Comparison of ENCODE assay signal across 8 mouse cellular contexts in genomic region chr15:79683707-79684465, GRCm38 (mm10). TPM values are rescaled to one million over a fixed set of nuclear protein-coding genes. Genes with fewer than 3 reads are reported as not detected.
A peak's percentile ranks its signal among the peaks of the same experiment; 100 is the strongest.
DNase-seq lines count a peak whose midpoint lies in the region; ATAC-seq and TF ChIP-seq lines count a peak whose summit lies in the region.

No protein-coding gene starts in this region.

- peak overlapping the region; percentile 70 for H3K4me2 ChIP-seq in CH12.LX (ENCODE audit: insufficient read depth, low read depth, poor library complexity, severe bottlenecking)
- peak overlapping the region; percentile 67 for H3K4me2 ChIP-seq in limb, embryonic 15.5 days

- H3K9me3 ChIP-seq in CH12.LX (replicated peaks; ENCODE audit: low read length): no peaks in the 10 kb centered on the region
- H3K9me3 ChIP-seq in limb, embryonic 15.5 days: no peaks in the 10 kb centered on the region

- peaks cover 6% of the 10 kb centered on the region for H3K79me2 ChIP-seq in heart, adult 2 months (replicated peaks; ENCODE audit: control insufficient read depth, insufficient read depth, low read length)
- peaks cover 73% of the 10 kb centered on the region for H3K79me2 ChIP-seq in CH12.LX (replicated peaks; ENCODE audit: control insufficient read depth, extremely low read depth, insufficient read depth, poor library complexity, severe bottlenecking)

- intact Hi-C loops in heart, adult 2 months (cut with DNase I): no loop called here
- intact Hi-C loops in heart, postnatal 10 days (cut with DNase I): loop anchor here (2.0 kb wide), 1 partner anchor 13 kb away; the partner anchor contains the start of gene Tomm22

- peaks cover 3% of the 10 kb centered on the region for H3K36me3 ChIP-seq in heart, adult 2 months (ENCODE audit: control insufficient read depth, insufficient read depth, low read length)
- peaks cover 0 to 34% of the 10 kb centered on the region in 2 experiments for H3K36me3 ChIP-seq in CH12.LX (replicated peaks in 1 of 2; ENCODE audit: control insufficient read depth in 1 of 2, insufficient read depth in 1 of 2, low read length in 1 of 2)
- peaks cover 6% of the 10 kb centered on the region; the same call in 1 of the 2 replicates for H3K36me3 ChIP-seq in limb, embryonic 15.5 days

- TF ChIP-seq EP300 in heart, adult 2 months (IDR thresholded peaks at IDR 0.05; ENCODE audit: insufficient read depth, low read depth, low read length): no peak
- no peak for TF ChIP-seq EP300 in CH12.LX (IDR thresholded peaks at IDR 0.05; ENCODE audit: low read length)

- peaks cover 21% of the 10 kb centered on the region for H3K4me1 ChIP-seq in heart, adult 2 months (ENCODE audit: control insufficient read depth, insufficient read depth, low read length)
- peaks cover 10 to 64% of the 10 kb centered on the region in 2 experiments for H3K4me1 ChIP-seq in CH12.LX (ENCODE audit: control insufficient read depth in 1 of 2, insufficient read depth in 2 of 2)
- H3K4me1 ChIP-seq in embryonic fibroblast, embryonic 13.5 days (ENCODE audit: control insufficient read depth, insufficient read depth, low read length): peaks cover 6% of the 10 kb centered on the region; the same call in 1 of the 2 replicates
- peaks cover 55% of the 10 kb centered on the region for H3K4me1 ChIP-seq in limb, embryonic 15.5 days

- ATAC-seq in limb, embryonic 15.5 days (ENCODE audit: insufficient number of reproducible peaks, low FRiP score, low TSS enrichment, low read depth): no peak
- ATAC-seq in erythroid progenitor cell, adult 5-6 weeks (replicated peaks; ENCODE audit: low FRiP score, poor library complexity, severe bottlenecking): no peak

- TF ChIP-seq CTCF in heart, adult 2 months (IDR thresholded peaks at IDR 0.05): no peak
- TF ChIP-seq CTCF in CH12.LX (conservative IDR thresholded peaks at IDR 0.05 in 1 of 2, IDR thresholded peaks at IDR 0.05 in 1 of 2; ENCODE audit: low read depth in 2 of 2, low read length in 2 of 2): no peak
- TF ChIP-seq CTCF in embryonic fibroblast, embryonic 13.5 days (IDR thresholded peaks at IDR 0.05; ENCODE audit: borderline replicate concordance, insufficient read depth, low read length): no peak

- peak overlapping the region; percentile 41 for H3K27ac ChIP-seq in heart, adult 2 months
- H3K27ac ChIP-seq in CH12.LX (ENCODE audit: insufficient read depth, low read depth): no peak overlapping the region
- peak overlapping the region; percentile 55 for H3K27ac ChIP-seq in embryonic fibroblast, embryonic 13.5 days (ENCODE audit: insufficient read depth, low read length)
- no peak overlapping the region for H3K27ac ChIP-seq in limb, embryonic 15.5 days

- 20% methylated on average over 19 of the region's 19 CpGs for WGBS in heart, adult 2 months
- WGBS in limb, embryonic 15.5 days: 75% methylated on average over 19 of the region's 19 CpGs

- TF ChIP-seq POLR2A in heart, adult 2 months (IDR thresholded peaks at IDR 0.05; ENCODE audit: insufficient read depth, low read depth, low read length): no peak
- TF ChIP-seq POLR2A in CH12.LX (IDR thresholded peaks at IDR 0.05; ENCODE audit: low read depth, low read length): no peak
- TF ChIP-seq POLR2A in embryonic fibroblast, embryonic 13.5 days (IDR thresholded peaks at IDR 0.05; ENCODE audit: low read depth, low read length): no peak

- no peak for TF ChIP-seq RAD21 in CH12.LX (IDR thresholded peaks at IDR 0.05; ENCODE audit: low read depth, low read length)

- DNase-seq in heart, adult 2 months: peak in 1 of 2 experiments; percentile 26
- no peak for DNase-seq in heart, postnatal 10 days
- DNase-seq in CH12.LX (ENCODE audit: extremely low read depth): no peak
- DNase-seq in layer of hippocampus, postnatal 14 days (ENCODE audit: low spot score in 2 of 2): no peak
- no peak for DNase-seq in cerebellum, postnatal 14 days

- no peaks in the 10 kb centered on the region for H3K27me3 ChIP-seq in heart, adult 2 months (ENCODE audit: control insufficient read depth, insufficient read depth, low read length)
- H3K27me3 ChIP-seq in CH12.LX (replicated peaks): peaks cover 8% of the 10 kb centered on the region
- no peaks in the 10 kb centered on the region for H3K27me3 ChIP-seq in limb, embryonic 15.5 days

- peak overlapping the region; percentile 2; the same call in 1 of the 2 replicates for H3K4me3 ChIP-seq in heart, adult 2 months
- H3K4me3 ChIP-seq in CH12.LX (replicated peaks in 1 of 3; ENCODE audit: low read depth in 2 of 3, low read length in 2 of 3, poor library complexity in 1 of 3): peak overlapping the region in 1 of 3 experiments; percentile 90
- H3K4me3 ChIP-seq in embryonic fibroblast, embryonic 13.5 days (ENCODE audit: insufficient read depth, low read length): peak overlapping the region; percentile 26; the same call in 1 of the 2 replicates
- H3K4me3 ChIP-seq in limb, embryonic 15.5 days: 0 out of 2 replicates have a peak overlapping the region, but pooled peaks have one; percentile 9

- peak overlapping the region; percentile 33 for H3K9ac ChIP-seq in heart, adult 2 months (ENCODE audit: low read depth, low read length)
- no peak overlapping the region for H3K9ac ChIP-seq in CH12.LX (ENCODE audit: insufficient read depth, low read depth)
- H3K9ac ChIP-seq in limb, embryonic 15.5 days: 0 out of 2 replicates have a peak overlapping the region, but pooled peaks have one; percentile 3

- in situ Hi-C loops in CH12.LX (cut with MboI; ENCODE audit: low pct_ligation_motif_present, low pct_unique_long_range_greater_than_20kb, low sequenced_read_pairs): no loop called here

- dilution Hi-C loops in CH12.LX (cut with MboI; ENCODE audit: extremely low pct_ligation_motif_present, extremely low pct_unique_long_range_greater_than_20kb, low sequenced_read_pairs): no loop called here

RNA-seq across cellular contexts. Expression of gene Josd1, which starts 3.8 kb away (rescaled TPM):
- 10 to 100 TPM; 22.1 to 24.9 TPM for total RNA-seq in heart, adult 2 months (2021)
- 16.1 and 25.6 TPM in 2 replicates for polyA plus RNA-seq in heart, adult 2 months (2012; rRNA removed)
- 10 to 100 TPM; 29.3 to 30.1 TPM for total RNA-seq in heart, postnatal 10 days (2021)
- total RNA-seq in CH12.LX (2012; rRNA removed) (34.9 and 41.0 TPM in 2 replicates), CH12.LX (2014; rRNA removed) (48.3 and 50.6 TPM in 2 replicates)
- polyA plus RNA-seq in CH12.LX (2012; ENCODE audit: insufficient read length, low read depth): 28.2 and 30.1 TPM in 2 replicates
- 28.4 and 32.0 TPM in 2 replicates for polyA plus RNA-seq in embryonic fibroblast, embryonic 13.5 days (2011; ENCODE audit: insufficient read length, low read depth, missing spikeins)
- 20.2 and 27.8 TPM in 2 replicates for polyA plus RNA-seq in limb, embryonic 15.5 days (2015; fragmentation: Nextera tagmentation; extraction: Ambion mirVana)
- 17.7 and 18.4 TPM in 2 replicates for total RNA-seq in erythroid progenitor cell, adult 5-6 weeks (2015; ENCODE audit: low replicate concordance)
- 17.3 and 27.6 TPM in 2 replicates for total RNA-seq in erythroid progenitor cell, adult 5-6 weeks (2017; ENCODE audit: low replicate concordance)
- total RNA-seq in layer of hippocampus, postnatal 14 days (2021): 10 to 100 TPM; 46.2 to 46.4 TPM

RNA-seq across cellular contexts. Expression of gene Gtpbp1, which starts 6.8 kb away (rescaled TPM):
- total RNA-seq in heart, adult 2 months (2021): 10 to 100 TPM; 26.9 to 30.1 TPM
- 27.0 and 30.5 TPM in 2 replicates for polyA plus RNA-seq in heart, adult 2 months (2012; rRNA removed)
- 10 to 100 TPM; 36.1 to 37.8 TPM for total RNA-seq in heart, postnatal 10 days (2021)
- 32.9 and 34.2 TPM in 2 replicates for total RNA-seq in CH12.LX (2012; rRNA removed)
- total RNA-seq in CH12.LX (2014; rRNA removed): 25.3 and 25.5 TPM in 2 replicates
- 45.2 and 45.3 TPM in 2 replicates for polyA plus RNA-seq in CH12.LX (2012; ENCODE audit: insufficient read length, low read depth)
- polyA plus RNA-seq in embryonic fibroblast, embryonic 13.5 days (2011; ENCODE audit: insufficient read length, low read depth, missing spikeins): 18.6 and 25.3 TPM in 2 replicates
- polyA plus RNA-seq in limb, embryonic 15.5 days (2015; fragmentation: Nextera tagmentation; extraction: Ambion mirVana): 35.0 and 36.0 TPM in 2 replicates
- total RNA-seq in erythroid progenitor cell, adult 5-6 weeks (2015; ENCODE audit: low replicate concordance): 43.6 and 63.1 TPM in 2 replicates
- 64.1 and 94.1 TPM in 2 replicates for total RNA-seq in erythroid progenitor cell, adult 5-6 weeks (2017; ENCODE audit: low replicate concordance)
- 10 to 100 TPM; 43.3 to 44.1 TPM for total RNA-seq in layer of hippocampus, postnatal 14 days (2021)

RNA-seq across cellular contexts. Expression of gene Tomm22, which starts 13.2 kb away (rescaled TPM):
- total RNA-seq in heart, adult 2 months (2021): 100 to 1,000 TPM in 1 of 2 experiments, 10 to 100 TPM in 1; 99.8 to 109 TPM
- 57.8 and 112 TPM in 2 replicates for polyA plus RNA-seq in heart, adult 2 months (2012; rRNA removed)
- 100 to 1,000 TPM; 146 to 154 TPM for total RNA-seq in heart, postnatal 10 days (2021)
- total RNA-seq in CH12.LX (2012; rRNA removed) (109 and 142 TPM in 2 replicates), CH12.LX (2014; rRNA removed) (495 and 496 TPM in 2 replicates)
- 212 and 234 TPM in 2 replicates for polyA plus RNA-seq in CH12.LX (2012; ENCODE audit: insufficient read length, low read depth)
- 131 and 148 TPM in 2 replicates for polyA plus RNA-seq in embryonic fibroblast, embryonic 13.5 days (2011; ENCODE audit: insufficient read length, low read depth, missing spikeins)
- 216 and 223 TPM in 2 replicates for polyA plus RNA-seq in limb, embryonic 15.5 days (2015; fragmentation: Nextera tagmentation; extraction: Ambion mirVana)
- 70.8 and 73.9 TPM in 2 replicates for total RNA-seq in erythroid progenitor cell, adult 5-6 weeks (2015; ENCODE audit: low replicate concordance)
- total RNA-seq in erythroid progenitor cell, adult 5-6 weeks (2017; ENCODE audit: low replicate concordance): 54.8 and 62.5 TPM in 2 replicates
- total RNA-seq in layer of hippocampus, postnatal 14 days (2021): 100 to 1,000 TPM; 103 TPM

RNA-seq across cellular contexts. Expression of gene Cby1, which starts 24.9 kb away (rescaled TPM):
- total RNA-seq in heart, adult 2 months (2021): 10 to 100 TPM; 18.6 to 19.3 TPM
- 10.1 and 13.8 TPM in 2 replicates for polyA plus RNA-seq in heart, adult 2 months (2012; rRNA removed)
- total RNA-seq in heart, postnatal 10 days (2021): 10 to 100 TPM; 28.2 to 29.3 TPM
- total RNA-seq in CH12.LX (2012; rRNA removed): 17.6 and 20.2 TPM in 2 replicates
- 19.3 and 19.5 TPM in 2 replicates for total RNA-seq in CH12.LX (2014; rRNA removed)
- polyA plus RNA-seq in CH12.LX (2012; ENCODE audit: insufficient read length, low read depth): 16.9 and 20.7 TPM in 2 replicates
- polyA plus RNA-seq in embryonic fibroblast, embryonic 13.5 days (2011; ENCODE audit: insufficient read length, low read depth, missing spikeins): 16.2 and 19.9 TPM in 2 replicates
- polyA plus RNA-seq in limb, embryonic 15.5 days (2015; fragmentation: Nextera tagmentation; extraction: Ambion mirVana): 49.3 and 52.6 TPM in 2 replicates
- 3.6 and 6.3 TPM in 2 replicates for total RNA-seq in erythroid progenitor cell, adult 5-6 weeks (2015; ENCODE audit: low replicate concordance)
- total RNA-seq in erythroid progenitor cell, adult 5-6 weeks (2017; ENCODE audit: low replicate concordance): 13.0 and 15.4 TPM in 2 replicates
- 10 to 100 TPM; 57.0 to 59.9 TPM for total RNA-seq in layer of hippocampus, postnatal 14 days (2021)

RNA-seq across cellular contexts. Expression of gene Fam227a, which starts 25.1 kb away (rescaled TPM):
- total RNA-seq in heart, adult 2 months (2021): under 1 TPM; 0.75 to 0.84 TPM
- polyA plus RNA-seq in heart, adult 2 months (2012; rRNA removed): 1.2 and 1.4 TPM in 2 replicates
- 1 to 10 TPM in 1 of 2 experiments, under 1 TPM in 1; 0.97 to 1.3 TPM for total RNA-seq in heart, postnatal 10 days (2021)
- total RNA-seq in CH12.LX (2012; rRNA removed): 0.34 and 0.42 TPM in 2 replicates
- total RNA-seq in CH12.LX (2014; rRNA removed): 0.12 and 0.48 TPM in 2 replicates
- 0.20 and 0.31 TPM in 2 replicates for polyA plus RNA-seq in CH12.LX (2012; ENCODE audit: insufficient read length, low read depth)
- 1.3 and 2.2 TPM in 2 replicates for polyA plus RNA-seq in embryonic fibroblast, embryonic 13.5 days (2011; ENCODE audit: insufficient read length, low read depth, missing spikeins)
- 0.82 and 0.88 TPM in 2 replicates for polyA plus RNA-seq in limb, embryonic 15.5 days (2015; fragmentation: Nextera tagmentation; extraction: Ambion mirVana)
- 3.2 TPM in 1 of 2 replicates, not detected in the other for total RNA-seq in erythroid progenitor cell, adult 5-6 weeks (2015; ENCODE audit: low replicate concordance)
- total RNA-seq in erythroid progenitor cell, adult 5-6 weeks (2017; ENCODE audit: low replicate concordance): 4.4 and 8.6 TPM in 2 replicates
- 10 to 100 TPM; 10.2 to 11.0 TPM for total RNA-seq in layer of hippocampus, postnatal 14 days (2021)

Comparison
In these comparisons a context has a peak if more than half of its experiments do, and no peak if none do; other contexts are left out.
1. H3K27ac ChIP-seq: peak in heart, adult 2 months (single experiment) and embryonic fibroblast, embryonic 13.5 days (single experiment); none in CH12.LX (single experiment) and limb, embryonic 15.5 days (single experiment).